Mouse (Mus musculus) skeletal muscle tissue, adult 2 months (tissue): ENCODE measurements around the gene Gm10647.
"Not testable (repeated sequence)": the region's sequence is repeated elsewhere in the genome, so short reads cannot be mapped to it uniquely, and the experiment has no call there.

Source experiments
- DNase-seq: peaks from one replicate; pipeline ENCODE4 v3.0.0-alpha.2; 2012; ENCODE audit warnings: low read depth, low spot score

Gm10647 gene

GRCm38 (mm10) chr9:66796739-66797138 is at the start of gene Gm10647:
Gene Gm10647, plus strand, starts transcription at chr9:66797039.
- DNase-seq: no peak

- no peak for DNase-seq
Observed at GRCm38 (mm10) chr9:66748390-66748789, 48.4 kb upstream of the Gm10647 start.

GRCm38 (mm10) chr9:66752849-66753248 is 44.0 kb upstream of the Gm10647 start:
- DNase-seq: no peak

GRCm38 (mm10) chr9:66760991-66761390 is 35.8 kb upstream of the Gm10647 start:
- DNase-seq: no peak

- no peak for DNase-seq
Observed at GRCm38 (mm10) chr9:66768721-66769120, 28.1 kb upstream of the Gm10647 start.

- DNase-seq: no peak
Observed at GRCm38 (mm10) chr9:66769275-66769674, 27.6 kb upstream of the Gm10647 start.

GRCm38 (mm10) chr9:66770701-66771100 is 26.1 kb upstream of the Gm10647 start:
- no peak for DNase-seq

GRCm38 (mm10) chr9:66784552-66784951 is 12.3 kb upstream of the Gm10647 start:
- not testable (repeated sequence) for DNase-seq

GRCm38 (mm10) chr9:66787821-66788220 is 9.0 kb upstream of the Gm10647 start:
- DNase-seq: peak; percentile 13

GRCm38 (mm10) chr9:66794629-66795463 is 2.0 kb upstream of the Gm10647 start:
- DNase-seq: no peak

GRCm38 (mm10) chr9:66795464-66796324 is 1.1 kb upstream of the Gm10647 start, which contains the start of gene Aph1b:
Gene Aph1b, minus strand, starts transcription at chr9:66795490.
- DNase-seq: peak; percentile 98

GRCm38 (mm10) chr9:66801947-66802346 is 5.1 kb downstream of the Gm10647 start:
- no peak for DNase-seq

GRCm38 (mm10) chr9:66805951-66806350 is 9.1 kb downstream of the Gm10647 start:
- not testable (repeated sequence) for DNase-seq

GRCm38 (mm10) chr9:66813392-66813791 is 16.6 kb downstream of the Gm10647 start:
- DNase-seq: no peak

- no peak for DNase-seq
Observed at GRCm38 (mm10) chr9:66820996-66821395, 24.2 kb downstream of the Gm10647 start.

GRCm38 (mm10) chr9:66822255-66822654 is 25.4 kb downstream of the Gm10647 start:
- not testable (repeated sequence) for DNase-seq

GRCm38 (mm10) chr9:66825990-66826389 is 29.2 kb downstream of the Gm10647 start:
- peak; percentile 37 for DNase-seq

- DNase-seq: peak; percentile 31
Observed at GRCm38 (mm10) chr9:66832366-66832908, 35.6 kb downstream of the Gm10647 start.

- DNase-seq: no peak
Observed at GRCm38 (mm10) chr9:66833851-66834250, 37.0 kb downstream of the Gm10647 start.

- peak; percentile 98 for DNase-seq
Observed at GRCm38 (mm10) chr9:66834318-66835096, 37.7 kb downstream of the Gm10647 start, which contains the start of gene Aph1c. Gene Aph1c, minus strand, starts transcription at chr9:66834726.

GRCm38 (mm10) chr9:66835097-66835480 is 38.2 kb downstream of the Gm10647 start:
- DNase-seq: no peak
